Mouse (Mus musculus) layer of hippocampus, adult 9-10 months (tissue): ENCODE results near the gene C1qa.

Experiments
- DNase-seq: peaks from one replicate; pipeline ENCODE4 v3.0.0; 2022; ENCODE audit warnings: low spot score

The C1qa gene

DNA sequence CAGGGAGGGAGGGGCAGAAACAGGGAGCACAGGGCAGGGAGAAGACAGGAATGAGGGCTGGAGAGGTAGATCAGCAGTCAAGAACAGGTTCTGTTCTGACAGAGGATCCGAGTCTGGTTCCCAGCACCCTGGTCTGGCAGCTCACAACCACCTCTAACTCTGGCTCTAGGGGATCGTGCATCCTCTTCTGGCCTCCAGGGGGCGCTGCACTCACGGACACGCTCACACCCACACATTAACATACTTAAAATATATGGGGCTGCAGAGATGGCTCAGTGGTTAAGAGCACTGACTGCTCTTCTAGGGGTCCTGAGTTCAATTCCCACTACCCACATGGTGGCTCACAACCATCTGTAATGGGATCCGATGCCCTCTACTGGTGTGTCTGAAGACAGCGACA is 38.6 kb downstream of the C1qa start:
- DNase-seq = no peak

DNA sequence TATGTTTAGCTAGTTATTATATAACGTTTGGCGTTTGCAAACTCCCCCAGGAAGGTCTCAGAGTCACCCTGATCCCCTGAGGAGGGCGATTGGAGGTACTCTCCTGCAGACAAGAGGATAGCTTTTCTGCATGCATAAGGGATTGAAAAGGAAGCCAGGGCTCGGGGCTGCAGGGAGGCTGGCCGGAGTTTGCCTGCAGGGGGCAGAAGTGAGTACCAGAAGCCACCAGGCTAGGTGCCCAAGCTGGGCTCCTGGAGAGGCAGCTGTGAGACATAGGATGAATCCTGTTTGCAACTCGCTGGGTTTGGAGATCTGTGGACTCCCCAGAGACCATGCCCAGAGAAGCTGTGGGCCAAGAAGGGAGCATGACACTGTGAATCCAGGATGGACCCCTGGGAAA is 43.5 kb downstream of the C1qa start:
- DNase-seq = no peak

DNA sequence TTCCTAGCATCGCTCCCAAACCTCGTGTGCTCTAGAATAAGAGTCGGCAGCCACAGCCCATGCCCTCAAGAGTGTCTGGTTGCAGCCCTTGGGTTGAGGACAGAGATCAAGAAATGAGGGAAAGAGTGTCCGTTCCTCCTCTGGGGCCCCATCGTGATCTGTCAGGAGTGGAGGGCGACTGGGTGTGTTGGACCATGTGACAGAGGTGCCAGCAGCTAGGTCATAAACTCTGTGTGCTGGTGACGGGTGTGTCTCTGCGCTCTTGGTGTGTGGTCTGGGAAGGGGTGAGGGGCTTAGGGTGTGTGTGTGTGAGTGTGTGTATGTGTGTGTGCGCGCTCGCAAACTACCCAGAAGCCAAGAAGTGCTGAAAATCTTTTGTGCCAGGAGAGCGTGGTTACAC is 45.6 kb downstream of the C1qa start:
- DNase-seq = no peak

DNA sequence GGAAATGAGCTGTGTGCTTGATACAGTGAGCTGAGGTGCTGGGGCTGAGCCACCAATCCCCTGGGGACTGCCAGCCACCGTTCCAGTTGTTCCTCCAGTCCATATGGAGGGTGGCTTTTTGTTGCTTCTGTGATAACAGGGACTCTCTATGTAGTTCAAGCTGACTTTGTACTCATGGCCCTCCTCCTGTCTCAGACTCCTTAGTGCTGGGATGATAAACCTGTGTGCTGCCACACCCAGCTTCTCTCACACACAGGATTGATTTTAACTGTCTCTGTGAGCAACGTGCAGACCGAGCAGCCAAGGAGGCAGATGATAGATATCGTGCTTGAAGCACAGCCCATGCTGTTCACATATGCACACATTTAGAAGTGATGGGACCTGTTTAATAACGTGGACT is 46.5 kb downstream of the C1qa start:
- no peak for DNase-seq

DNA sequence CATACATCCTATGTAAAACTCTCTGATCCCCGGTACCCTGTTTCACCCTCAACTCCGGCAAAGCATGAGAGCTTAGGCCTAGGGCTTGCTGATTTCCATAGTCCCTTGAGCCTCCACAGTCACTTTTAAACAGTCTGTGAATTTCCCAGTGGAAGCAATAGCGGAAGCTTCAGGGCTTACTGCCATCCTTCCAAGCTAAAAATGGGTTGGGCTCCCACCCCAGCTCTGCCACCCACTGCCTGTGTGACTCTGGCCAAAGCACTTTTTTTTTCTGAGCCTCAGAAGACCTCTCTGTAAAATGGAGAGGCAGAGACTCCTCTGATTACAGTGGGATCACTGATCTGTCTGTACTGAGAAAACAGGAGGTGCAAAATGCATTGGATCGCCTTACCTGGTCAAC is 50.0 kb downstream of the C1qa start:
- DNase-seq = no peak

DNA sequence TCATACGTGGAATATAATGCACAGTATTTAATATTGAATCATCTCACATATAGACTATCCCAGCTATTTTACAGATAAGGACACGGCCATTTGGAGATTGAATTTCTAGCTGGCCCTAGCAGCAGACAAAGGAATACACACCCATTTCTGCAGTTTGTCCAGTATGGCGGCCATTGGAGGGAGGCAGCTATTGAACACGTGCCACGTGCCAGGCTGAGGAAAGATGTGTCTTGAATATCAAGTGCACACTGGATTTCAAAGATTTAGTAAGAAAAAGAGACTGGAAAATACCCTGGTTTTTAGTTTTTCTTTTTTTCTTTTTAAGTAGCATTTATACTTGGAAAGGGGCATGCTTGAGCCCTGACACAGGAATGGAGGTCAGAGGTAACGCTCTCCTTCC is 51.4 kb downstream of the C1qa start:
- no peak for DNase-seq
